Mouse (Mus musculus) G1E (cell line): ENCODE data around the gene Casc3.

ENCODE experiments used
- CTCF ChIP-seq: IDR thresholded peaks from 2 replicates; pipeline ENCODE4 v1.5.1; 2012; ENCODE audit warnings: low read depth, low read length, inconsistent platforms, mixed read lengths
- TAL1 ChIP-seq: conservative IDR thresholded peaks from 2 replicates; pipeline ENCODE4 v1.6.1; 2012; ENCODE audit warnings: low read depth, low read length, inconsistent platforms, mixed read lengths

GRCm38 (mm10) chr11:98797306-98797705 is 7.4 kb upstream of the Casc3 start:
- TF ChIP-seq TAL1 (no peak), CTCF (no peak)
